Mouse (Mus musculus) brown adipose tissue, adult 24 weeks (tissue): Measurements from ENCODE around the gene Pitpna. TPM values are rescaled to one million over a fixed set of nuclear protein-coding genes. Genes with fewer than 3 reads are reported as not detected.
"Not testable (repeated sequence)": the region's sequence is repeated elsewhere in the genome, so short reads cannot be mapped to it uniquely, and the experiment has no call there.

Experiments used
- H3K27ac ChIP-seq: fragments of 200-500 bp; replicated peaks from 2 replicates; pipeline ENCODE4 v1.5.1; 2012; ENCODE audit warnings: low read depth, mild to moderate bottlenecking, low read length
- H3K4me1 ChIP-seq: fragments of 200-500 bp; 2 replicates; pipeline ENCODE4 v1.6.1; 2012; ENCODE audit warnings: low read length, mixed read lengths; ENCODE audit not compliant: control insufficient read depth, insufficient read depth, insufficient read length
- H3K4me3 ChIP-seq: fragments of 200-500 bp; 2 replicates; pipeline ENCODE4 v1.5.1; 2012; ENCODE audit warnings: low read depth, mild to moderate bottlenecking, low read length, moderate library complexity; ENCODE audit not compliant: insufficient read depth
- polyA plus RNA-seq: library from polyadenylated mRNA; stranded (reverse); fragments of >200 nt; gene quantifications from 2 replicates; pipeline ENCODE4 v1.2.4, GENCODE M21; 2012; ENCODE audit not compliant: missing spikeins, insufficient read depth, insufficient read length

Pitpna gene
- polyA plus RNA-seq = 75.9 and 86.5 TPM in 2 replicates

DNA sequence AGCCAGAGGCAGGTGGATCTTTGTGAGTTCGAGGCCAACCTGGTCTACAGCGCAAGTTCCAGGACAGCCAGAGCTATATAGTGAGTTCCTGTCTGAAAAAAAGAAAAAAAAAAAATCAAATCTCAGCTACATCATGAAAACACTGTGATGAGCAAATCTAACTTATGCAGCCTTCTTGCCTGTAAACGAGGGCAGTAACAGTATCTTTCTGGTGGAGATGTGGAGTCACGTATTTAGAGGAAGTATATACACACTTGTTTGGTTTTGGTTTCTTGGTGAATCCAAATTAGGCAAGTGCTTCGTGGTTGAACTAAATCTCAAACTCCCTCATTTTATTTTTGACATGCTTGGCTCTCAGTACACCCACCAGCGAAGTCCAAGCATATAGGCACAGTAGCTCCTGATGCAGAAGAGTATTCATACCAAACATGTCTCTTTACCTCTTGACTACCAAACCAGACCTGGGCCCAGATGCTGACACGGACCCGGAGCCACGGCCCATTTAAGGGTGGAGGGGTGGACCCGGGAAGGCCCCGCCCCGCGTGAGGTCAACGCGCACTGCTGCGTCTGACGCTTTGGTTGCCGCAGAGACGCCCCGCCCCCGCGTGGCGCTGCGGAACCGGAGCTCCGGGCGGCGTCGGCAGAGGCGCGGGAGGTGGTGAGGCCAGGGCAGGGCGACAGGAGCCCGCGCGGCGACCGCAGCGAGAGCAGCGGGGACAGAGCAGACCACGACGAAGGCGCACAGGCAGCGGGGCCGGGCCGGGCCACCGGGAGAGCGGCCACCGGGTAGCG lies at the start of gene Pitpna:
TSS of gene Pitpna (plus strand) at position 605 of the 792 bp plus-strand sequence.
- Histone ChIP-seq H3K27ac (peak within 1 kb of the TSS; percentile 80), H3K4me1 (peaks cover 15% of the 10 kb centered on the region), H3K4me3 (peak within 1 kb of the TSS; percentile 83)

DNA sequence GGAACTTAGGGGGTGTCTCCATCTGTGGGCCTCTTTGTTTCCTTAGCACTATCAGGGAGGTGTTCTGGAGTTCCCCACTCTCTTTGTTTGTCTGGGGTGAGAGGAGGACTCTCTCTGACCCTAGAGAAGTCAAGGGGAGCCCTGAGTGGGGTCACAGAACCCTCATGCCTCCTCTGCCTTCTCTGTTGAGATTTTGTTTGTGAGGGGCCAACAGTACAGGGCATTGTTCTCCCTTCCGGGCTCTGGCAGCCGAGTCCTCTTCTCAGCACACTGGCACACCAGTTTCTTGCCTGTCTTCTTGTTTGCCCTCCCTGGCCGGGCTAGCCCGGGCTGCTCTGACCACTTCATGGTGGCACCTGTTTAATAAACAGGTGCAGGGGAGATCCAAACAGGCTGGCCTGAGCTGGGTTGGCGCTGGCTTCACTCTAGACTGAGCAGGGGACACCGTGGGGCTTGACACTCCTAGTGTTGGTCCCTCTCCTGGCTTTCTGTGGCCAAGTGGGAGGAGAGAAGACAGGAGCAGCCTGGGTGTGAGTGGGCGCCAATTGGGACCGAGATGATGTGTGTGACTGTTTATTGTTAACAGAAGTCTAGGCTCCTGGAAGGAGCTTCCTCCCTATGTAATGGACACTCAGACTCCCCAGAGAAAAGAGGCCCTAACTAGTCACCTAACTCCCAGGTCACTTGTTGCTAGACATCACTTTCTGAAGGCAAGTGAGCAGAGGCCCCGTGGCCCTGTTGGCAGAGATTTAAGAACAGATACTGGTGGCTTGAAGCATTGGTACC lies 49.5 kb upstream of the Pitpna start:
- Histone ChIP-seq H3K4me1 (peaks cover 46% of the 10 kb centered on the region), H3K4me3 (no peak overlapping the region), H3K27ac (peak overlapping the region; percentile 88)

DNA sequence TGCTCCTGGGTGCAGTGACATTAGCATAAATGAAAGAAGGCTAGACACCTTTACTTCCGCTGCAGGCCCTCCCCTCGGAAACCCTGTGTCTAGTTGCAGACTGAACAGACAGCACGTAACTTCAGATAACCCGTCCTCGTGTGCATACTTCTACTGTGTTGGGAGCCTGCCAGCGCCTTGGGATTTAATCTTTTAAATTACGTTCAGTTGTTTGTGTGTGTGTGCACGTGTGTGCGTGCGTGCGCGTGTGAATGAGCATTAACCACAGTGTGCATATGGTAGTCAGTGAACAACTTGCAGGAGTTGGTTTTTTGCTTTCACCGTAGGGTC lies 49.0 kb upstream of the Pitpna start:
- peak overlapping the region; percentile 88 for H3K27ac ChIP-seq
- peaks cover 46% of the 10 kb centered on the region for H3K4me1 ChIP-seq
- no peak overlapping the region for H3K4me3 ChIP-seq

DNA sequence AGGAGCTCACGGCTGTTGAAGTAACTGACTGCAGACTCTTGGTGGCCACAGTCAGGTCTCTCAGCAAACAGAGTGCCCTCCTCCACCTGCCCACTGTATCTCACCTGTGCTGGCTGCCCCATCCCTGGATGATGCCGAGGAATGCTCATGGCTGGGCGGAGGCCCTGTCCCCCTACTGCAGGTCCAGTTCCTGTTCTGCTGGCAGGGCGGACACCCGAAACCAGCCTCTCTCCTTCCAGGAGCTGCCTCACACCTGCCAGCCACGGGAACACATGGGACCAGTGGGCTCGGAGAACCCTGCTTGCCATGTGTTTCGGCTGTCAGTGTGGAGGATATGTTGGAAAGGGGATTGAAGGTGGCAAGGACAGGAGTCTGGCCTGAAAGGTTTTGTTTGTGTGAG lies 47.7 kb upstream of the Pitpna start:
- Histone ChIP-seq H3K27ac (no peak overlapping the region), H3K4me3 (no peak overlapping the region), H3K4me1 (peaks cover 38% of the 10 kb centered on the region)

DNA sequence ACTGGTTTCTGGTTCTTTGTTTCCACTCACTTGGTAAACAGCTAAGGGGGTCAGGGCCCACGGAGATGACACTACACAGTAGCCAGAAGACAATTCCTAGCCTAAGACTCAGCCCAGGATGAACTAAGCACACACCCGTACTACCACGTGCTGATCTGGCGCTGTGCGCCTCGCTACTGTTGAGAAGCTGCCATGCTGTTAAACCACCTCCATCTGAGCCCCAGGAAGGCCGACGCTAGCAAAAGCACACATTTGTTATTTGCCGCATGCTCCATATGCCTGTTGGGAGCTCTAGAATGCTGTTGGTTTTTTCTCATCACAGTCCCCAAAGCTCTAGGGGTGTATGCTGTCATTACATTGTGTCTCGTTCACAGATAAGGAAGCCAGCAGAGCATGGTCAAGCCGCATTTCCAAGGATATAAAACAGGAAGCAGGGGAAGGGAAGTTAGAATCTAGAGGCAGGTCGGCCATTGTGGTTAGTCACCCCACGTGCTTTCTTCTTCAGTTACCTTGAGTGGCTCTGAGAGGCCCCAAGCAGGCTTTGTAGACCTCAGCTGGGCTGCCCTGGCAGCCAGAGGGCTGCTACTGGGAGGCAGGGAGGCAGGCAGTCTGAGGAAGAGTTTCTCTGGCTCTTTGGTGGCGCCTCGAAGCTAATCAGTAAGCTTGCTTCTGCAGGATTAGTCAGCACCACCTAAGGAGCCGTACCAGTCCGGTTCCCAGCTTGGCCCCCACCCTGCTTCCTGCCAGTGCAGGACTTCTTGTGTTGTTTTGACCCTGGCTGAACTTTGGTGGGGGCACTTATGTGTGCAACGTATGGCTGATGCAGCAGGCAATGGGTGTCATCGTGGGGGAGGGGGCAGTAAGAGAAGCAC lies 47.0 kb upstream of the Pitpna start:
- H3K4me3 ChIP-seq = no peak overlapping the region
- 0 out of 2 replicates have a peak overlapping the region, but pooled peaks have one; percentile 19 for H3K27ac ChIP-seq
- peaks cover 33% of the 10 kb centered on the region for H3K4me1 ChIP-seq

DNA sequence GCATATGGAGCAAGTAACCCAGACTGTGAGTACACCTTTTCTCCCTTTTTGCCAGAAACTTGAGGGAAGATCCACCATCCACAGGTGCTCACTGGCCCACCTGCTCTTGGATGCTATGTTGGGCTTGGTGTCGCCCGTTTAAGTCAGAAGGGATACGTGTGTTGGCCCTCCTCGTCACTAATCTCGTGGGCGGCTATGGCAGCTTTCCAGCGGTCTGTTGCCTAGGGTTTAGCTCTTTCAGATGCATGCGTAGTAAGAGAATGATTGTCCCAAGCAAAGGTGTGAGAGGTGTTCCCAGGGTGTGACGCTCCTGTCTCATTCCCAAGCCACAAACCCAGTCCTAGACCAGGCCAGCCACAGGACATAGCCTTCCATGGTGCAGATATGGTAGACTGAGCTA lies 43.2 kb upstream of the Pitpna start:
- Histone ChIP-seq H3K4me3 (no peak overlapping the region), H3K27ac (no peak overlapping the region), H3K4me1 (peaks cover 11% of the 10 kb centered on the region)

DNA sequence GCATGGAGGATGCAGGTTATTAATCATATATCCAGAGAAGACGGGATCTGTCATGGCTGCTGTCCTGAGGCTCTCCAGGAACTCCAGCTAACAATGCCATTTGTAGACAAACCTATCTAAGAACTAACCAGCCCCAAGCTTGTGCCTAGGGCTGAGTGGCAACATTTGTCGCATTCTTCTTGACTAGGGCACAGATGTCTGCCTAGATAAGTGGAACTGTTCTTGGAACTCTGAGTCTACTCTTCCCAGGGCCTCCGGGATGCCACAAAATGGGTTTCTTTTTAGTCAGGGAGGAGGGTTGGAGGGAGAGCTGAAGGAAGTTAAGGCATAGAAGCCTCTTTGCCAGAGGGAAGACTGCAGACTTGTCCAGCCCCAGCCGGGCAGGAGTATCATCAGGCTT lies 41.8 kb upstream of the Pitpna start:
- peaks cover 9% of the 10 kb centered on the region for H3K4me1 ChIP-seq
- H3K27ac ChIP-seq = no peak overlapping the region
- H3K4me3 ChIP-seq = no peak overlapping the region

DNA sequence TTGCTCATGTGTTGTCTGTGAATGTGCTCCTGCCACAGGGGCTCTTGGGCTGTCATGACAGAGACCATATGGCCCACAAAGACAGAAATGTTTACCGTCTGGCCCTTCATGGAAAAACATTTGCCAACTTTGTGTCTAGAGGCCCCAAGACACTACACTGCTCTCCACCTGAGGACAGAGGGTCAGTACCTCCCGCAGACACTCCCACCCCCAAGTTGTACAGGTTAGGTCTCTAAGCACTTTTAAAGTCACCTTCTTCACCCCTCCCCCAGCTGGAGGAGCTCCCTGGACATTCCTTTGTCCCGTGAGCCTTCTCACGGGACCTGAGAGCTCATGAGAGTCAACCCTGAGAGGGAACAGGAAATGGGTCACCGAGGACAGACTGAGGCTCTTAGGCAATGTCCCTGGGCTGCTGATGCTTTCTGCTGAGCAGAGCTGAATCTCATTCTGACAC lies 38.2 kb upstream of the Pitpna start:
- Histone ChIP-seq H3K4me3 (no peak overlapping the region), H3K4me1 (peaks cover 11% of the 10 kb centered on the region), H3K27ac (peak overlapping the region; percentile 60)

DNA sequence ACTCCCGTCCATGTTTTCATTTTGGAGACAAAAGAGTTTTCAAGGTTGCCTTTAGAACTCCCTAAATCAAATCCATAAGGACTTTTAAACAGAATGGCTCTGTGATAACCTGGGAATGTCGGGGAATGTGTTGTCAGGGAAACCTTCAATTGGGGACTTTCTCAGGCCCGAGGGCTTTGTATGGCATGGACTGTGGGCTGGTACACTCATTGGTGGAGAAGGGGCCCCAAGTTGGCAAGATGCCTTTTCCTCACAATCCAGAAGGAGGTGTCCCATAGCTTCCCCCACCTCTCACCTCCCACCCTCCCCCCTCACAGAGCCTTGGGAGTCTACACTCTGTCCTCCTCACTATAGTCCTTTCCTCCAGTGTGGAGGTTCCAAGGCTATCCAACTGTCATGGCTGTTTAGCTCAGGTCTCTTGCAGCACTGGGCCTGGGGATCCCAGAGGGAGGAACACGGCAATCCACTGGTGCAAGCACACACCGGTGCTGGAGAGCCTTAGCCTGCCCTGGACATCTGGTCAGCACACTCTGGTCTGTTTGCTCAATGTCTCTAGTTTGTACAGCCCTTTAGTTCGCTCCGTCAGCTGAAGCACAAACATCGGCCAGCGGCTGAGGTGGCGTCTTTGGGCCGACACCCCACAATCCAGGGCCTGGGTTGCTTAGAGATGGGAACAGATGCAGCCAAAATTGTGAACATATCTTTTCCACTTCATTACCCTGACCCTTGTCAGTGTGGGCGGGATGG lies 37.5 kb upstream of the Pitpna start:
- H3K4me3 ChIP-seq = no peak overlapping the region
- peak overlapping the region; percentile 54 for H3K27ac ChIP-seq
- H3K4me1 ChIP-seq = peaks cover 11% of the 10 kb centered on the region

DNA sequence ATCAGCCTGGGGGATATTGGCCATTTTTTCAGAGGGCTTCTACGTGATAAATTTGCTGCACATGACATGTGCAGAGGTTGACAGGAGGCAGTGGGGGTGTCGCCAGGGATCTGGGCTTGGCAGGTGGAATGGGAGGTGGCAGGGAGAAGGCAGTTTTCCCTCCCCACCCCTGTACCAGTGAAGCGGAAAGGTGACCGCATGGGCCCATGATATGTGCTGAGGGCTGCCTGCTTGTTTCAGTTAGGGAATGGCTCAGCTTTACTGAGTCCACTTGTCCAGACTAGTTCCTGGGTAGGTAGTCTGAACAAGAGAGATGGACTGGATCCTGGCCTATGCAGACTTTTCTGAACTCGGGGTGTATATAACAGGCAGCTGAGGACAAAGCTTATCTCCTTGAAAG lies 36.6 kb upstream of the Pitpna start:
- H3K4me1 ChIP-seq = peaks cover 11% of the 10 kb centered on the region
- H3K27ac ChIP-seq = peak overlapping the region; percentile 28; the same call in 1 of the 2 replicates
- H3K4me3 ChIP-seq = no peak overlapping the region

DNA sequence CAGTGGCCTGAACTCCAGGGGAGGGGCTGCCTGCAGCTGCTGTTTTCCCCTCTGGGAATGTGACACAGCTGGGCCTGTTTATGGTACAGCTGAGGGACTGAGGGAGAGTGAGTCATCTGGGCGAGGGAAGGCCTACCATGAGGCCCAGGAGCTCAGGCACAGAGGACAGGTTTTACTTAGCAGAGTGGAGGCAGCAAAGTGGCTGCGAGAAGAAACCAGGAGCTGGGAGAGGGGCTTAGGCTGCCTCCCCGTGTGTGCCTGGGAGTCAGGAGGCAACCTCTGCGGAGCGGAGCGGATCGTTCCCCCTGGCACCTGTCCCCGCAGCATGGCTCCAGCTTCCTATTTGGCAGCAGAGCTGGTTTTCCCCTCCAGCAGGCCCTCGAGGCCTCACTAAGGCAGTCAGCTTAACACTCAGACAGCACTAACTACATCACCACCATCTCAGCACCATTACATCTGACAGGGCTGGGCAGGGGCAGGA lies 35.9 kb upstream of the Pitpna start:
- no peak overlapping the region for H3K4me3 ChIP-seq
- peak overlapping the region; percentile 28 for H3K27ac ChIP-seq
- H3K4me1 ChIP-seq = peaks cover 11% of the 10 kb centered on the region

DNA sequence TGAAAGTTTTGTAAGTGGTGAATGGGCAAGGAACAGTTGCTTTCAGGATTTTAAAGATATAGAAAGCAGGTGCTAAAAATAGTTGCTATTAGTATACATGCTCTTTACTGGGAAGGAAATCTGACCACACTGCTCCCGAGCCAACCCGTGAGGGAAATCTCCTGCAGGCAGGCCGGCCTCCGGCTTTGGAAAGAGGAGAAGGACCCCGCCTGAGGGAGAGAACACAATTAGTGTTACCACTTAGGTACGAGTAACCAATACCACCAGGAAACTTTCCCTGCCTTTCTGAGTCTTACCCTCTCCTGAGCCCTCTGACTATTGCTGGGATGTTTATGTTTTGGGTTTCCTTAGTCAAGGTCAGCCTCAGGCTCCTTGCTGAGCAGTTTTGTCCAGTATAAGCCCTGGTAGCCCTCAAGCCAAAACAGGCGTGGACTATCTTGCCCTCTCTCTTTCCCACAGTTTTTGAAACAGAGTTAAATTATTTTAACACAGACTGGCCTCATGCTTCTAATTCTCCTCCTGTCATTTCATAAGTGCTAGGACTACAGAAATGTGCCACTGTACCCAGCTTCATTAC lies 34.9 kb upstream of the Pitpna start:
- Histone ChIP-seq H3K4me3 (no peak overlapping the region), H3K27ac (no peak overlapping the region; the same call in 1 of the 2 replicates), H3K4me1 (peaks cover 11% of the 10 kb centered on the region)

DNA sequence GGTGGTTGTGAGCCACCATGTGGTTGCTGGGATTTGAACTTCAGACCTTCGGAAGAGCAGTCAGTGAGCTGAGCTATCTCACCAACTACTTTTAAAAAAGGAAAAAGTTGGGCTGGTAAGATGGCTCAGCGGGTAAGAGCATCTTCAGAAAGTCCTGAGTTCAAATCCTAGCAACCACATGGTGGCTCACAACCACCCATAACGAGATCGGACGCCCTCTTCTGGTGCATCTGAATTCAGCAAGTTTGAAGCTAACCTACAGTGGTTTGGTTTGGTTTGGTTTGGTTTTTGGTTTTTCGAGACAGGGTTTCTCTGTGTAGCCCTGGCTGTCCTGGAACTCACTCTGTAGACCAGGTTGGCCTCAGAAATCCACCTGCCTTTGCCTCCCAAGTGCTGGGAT lies 31.9 kb upstream of the Pitpna start:
- H3K27ac ChIP-seq, H3K4me3 ChIP-seq, H3K4me1 ChIP-seq: not testable (repeated sequence)

DNA sequence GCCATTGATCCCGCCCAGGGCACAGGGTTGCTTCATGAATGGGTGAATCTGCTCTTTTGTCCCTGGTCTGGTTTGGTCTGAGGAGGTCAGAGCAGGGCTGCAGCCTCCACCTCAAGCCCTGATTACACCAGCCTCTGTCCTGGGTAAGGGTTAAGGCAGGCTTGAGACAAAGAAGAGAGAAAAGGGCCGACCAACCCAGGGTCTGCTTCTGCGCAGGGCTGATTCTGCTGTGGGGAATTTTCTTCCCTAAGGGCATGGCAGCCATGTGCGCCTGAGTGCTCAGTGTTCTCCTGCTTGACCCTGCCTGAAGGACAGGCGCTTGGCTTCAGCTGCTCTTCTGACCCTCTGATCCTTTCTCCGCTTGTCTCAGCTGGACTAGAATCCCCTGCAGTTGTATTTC lies 30.8 kb upstream of the Pitpna start:
- Histone ChIP-seq H3K4me3 (no peak overlapping the region), H3K4me1 (no peaks in the 10 kb centered on the region; the same call in 1 of the 2 replicates), H3K27ac (no peak overlapping the region)
